ENCODE assay signal across 12 mouse cellular contexts in the genomic region with DNA sequence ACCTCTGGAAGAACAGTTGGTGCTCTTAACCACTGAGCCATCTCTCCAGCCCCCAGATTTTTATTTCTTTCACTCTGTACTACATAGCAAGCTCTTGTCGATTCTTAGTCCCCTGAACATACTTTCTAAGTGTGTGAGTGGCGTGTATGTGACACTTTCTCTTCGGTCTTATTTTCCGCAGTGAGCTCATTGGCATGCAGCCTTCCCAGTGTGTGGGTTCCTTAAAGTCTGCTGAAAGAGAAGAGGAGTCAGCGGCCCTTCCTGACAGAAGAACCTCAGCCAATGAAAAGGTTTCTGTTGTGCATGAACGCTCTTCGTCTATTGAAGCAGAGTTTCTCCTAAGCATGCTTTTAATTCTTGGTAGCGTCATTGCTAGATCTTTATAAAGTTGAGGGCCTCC.
"Had no signal": no experiment of that assay in that cellular context is flagged by ENCODE, and none has a peak within 500 bp of the region (broad histone marks: within the 10 kb centered on the region; RNA-seq: fewer than 3 reads in every experiment).

No protein-coding gene starts in this region.

- DNase-seq: retina, postnatal 1 day; right cerebral cortex, adult 18-20 months; right cerebral cortex, postnatal 14 days; right cerebral cortex, postnatal 25 days; right cerebral cortex, postnatal 4 days; spleen, adult 18-20 months; thymus, adult 18-20 months; thymus, adult 2 months; thymus, postnatal 14 days; thymus, postnatal 25 days; thymus, postnatal 36 days; thymus, postnatal 4 days had no signal
